Comparison of ENCODE assay signal across 13 mouse cellular contexts in genomic region chr17:84115133-84115532, GRCm38 (mm10).
DNase-seq lines count a peak whose midpoint lies in the region; ATAC-seq lines count a peak whose summit lies in the region.
"Had no signal": no experiment of that assay in that cellular context is flagged by ENCODE, and none has a peak within 500 bp of the region (broad histone marks: within the 10 kb centered on the region; RNA-seq: fewer than 3 reads in every experiment).

No protein-coding gene starts in this region.

- peak overlapping the region; percentile 67 for H3K27ac ChIP-seq in brown adipose tissue, adult 24 weeks (replicated peaks; ENCODE audit: low read depth, low read length)
- peak overlapping the region; percentile 84 for H3K27ac ChIP-seq in liver, embryonic 15.5 days (replicated peaks)
- no peak overlapping the region for H3K27ac ChIP-seq in forebrain, embryonic 14.5 days (ENCODE audit: low read depth, low read length)
- H3K27ac ChIP-seq: kidney, embryonic 15.5 days had no signal

- 26% methylated on average over 8 of the region's 8 CpGs for WGBS in liver, embryonic 15.5 days (ENCODE audit: insufficient replicate concordance)
- 73% methylated on average over 8 of the region's 8 CpGs for WGBS in forebrain, embryonic 14.5 days

- ATAC-seq in megakaryocyte, adult 5-6 weeks (ENCODE audit: poor library complexity, severe bottlenecking): no peak
- ATAC-seq in liver, embryonic 15.5 days (ENCODE audit: insufficient read depth): no peak
- no peak for ATAC-seq in forebrain, embryonic 14.5 days

- H3K27me3 ChIP-seq in megakaryocyte, embryonic 14.5 days (replicated peaks): no peaks in the 10 kb centered on the region
- no peaks in the 10 kb centered on the region for H3K27me3 ChIP-seq in liver, embryonic 15.5 days
- no peaks in the 10 kb centered on the region for H3K27me3 ChIP-seq in forebrain, embryonic 14.5 days (replicated peaks; ENCODE audit: control insufficient read depth, insufficient read depth, low read length)
- H3K27me3 ChIP-seq: CH12.LX; kidney, embryonic 15.5 days had no signal

- H3K36me3 ChIP-seq in megakaryocyte, embryonic 14.5 days (replicated peaks; ENCODE audit: low read length): no peaks in the 10 kb centered on the region
- no peaks in the 10 kb centered on the region for H3K36me3 ChIP-seq in liver, embryonic 15.5 days (replicated peaks)
- no peaks in the 10 kb centered on the region for H3K36me3 ChIP-seq in forebrain, embryonic 14.5 days (ENCODE audit: control insufficient read depth, insufficient read depth, low read length)
- H3K36me3 ChIP-seq: kidney, embryonic 15.5 days had no signal

- H3K4me3 ChIP-seq in megakaryocyte, embryonic 14.5 days (replicated peaks): peak overlapping the region; percentile 76
- H3K4me3 ChIP-seq in brown adipose tissue, adult 24 weeks (ENCODE audit: insufficient read depth, low read depth, low read length): no peak overlapping the region
- H3K4me3 ChIP-seq in liver, embryonic 15.5 days (replicated peaks): no peak overlapping the region
- H3K4me3 ChIP-seq in forebrain, embryonic 14.5 days (ENCODE audit: low read depth, low read length): no peak overlapping the region
- H3K4me3 ChIP-seq: kidney, embryonic 15.5 days had no signal

- no peaks in the 10 kb centered on the region for H3K9me3 ChIP-seq in megakaryocyte, embryonic 14.5 days
- no peaks in the 10 kb centered on the region for H3K9me3 ChIP-seq in liver, embryonic 15.5 days (replicated peaks)
- H3K9me3 ChIP-seq in forebrain, embryonic 14.5 days (replicated peaks; ENCODE audit: control insufficient read depth, low read length): no peaks in the 10 kb centered on the region
- H3K9me3 ChIP-seq: kidney, embryonic 15.5 days had no signal

- DNase-seq in thymus, postnatal 36 days: peak; percentile 54 to 56
- DNase-seq in lung, adult 18-20 months: no peak
- no peak for DNase-seq in forebrain, embryonic 14.5 days (ENCODE audit: low spot score)
- DNase-seq: heart, adult 18-20 months; layer of hippocampus, adult 9-11 months; right cerebral cortex, postnatal 4 days had no signal

- H3K4me1 ChIP-seq in megakaryocyte, embryonic 14.5 days: peaks cover 92% of the 10 kb centered on the region
- H3K4me1 ChIP-seq in brown adipose tissue, adult 24 weeks (ENCODE audit: control insufficient read depth, insufficient read depth, insufficient read length, low read length): peaks cover 42% of the 10 kb centered on the region
- peaks cover 92% of the 10 kb centered on the region for H3K4me1 ChIP-seq in liver, embryonic 15.5 days (replicated peaks)
- H3K4me1 ChIP-seq in forebrain, embryonic 14.5 days (ENCODE audit: control insufficient read depth, insufficient read depth, low read length): no peaks in the 10 kb centered on the region

- no peak overlapping the region for H3K4me2 ChIP-seq in liver, embryonic 15.5 days
- H3K4me2 ChIP-seq in forebrain, embryonic 14.5 days (ENCODE audit: low read length): no peak overlapping the region
- H3K4me2 ChIP-seq: kidney, embryonic 15.5 days; midbrain, embryonic 11.5 days had no signal

- H3K9ac ChIP-seq in liver, embryonic 15.5 days: peak overlapping the region; percentile 15; the same call in 1 of the 2 replicates
- H3K9ac ChIP-seq in forebrain, embryonic 14.5 days (ENCODE audit: low read length): no peak overlapping the region
- H3K9ac ChIP-seq: kidney, embryonic 15.5 days had no signal

Comparison
In these comparisons a context has a peak if more than half of its experiments do, and no peak if none do; other contexts are left out.
1. DNase-seq: peak in thymus, postnatal 36 days (2 of 2); none in lung, adult 18-20 months (0 of 2) and forebrain, embryonic 14.5 days (single experiment).